Mouse (Mus musculus) neural tube, embryonic 11.5 days (tissue): ENCODE data around the gene Gm39653. TPM values are rescaled to one million over a fixed set of nuclear protein-coding genes. Genes with fewer than 3 reads are reported as not detected.
"Not testable (repeated sequence)": the region's sequence is repeated elsewhere in the genome, so short reads cannot be mapped to it uniquely, and the experiment has no call there.

Source experiments
- ATAC-seq: fragments of 200-750 bp; cut with Nextera tagmentation; 2 replicates; pipeline ENCODE4 v1.8.0; 2017; ENCODE audit warnings: moderate number of reproducible peaks, mild to moderate bottlenecking, moderate TSS enrichment, moderate library complexity; ENCODE audit not compliant: insufficient read depth, low FRiP score, low TSS enrichment
- DNase-seq: peaks from one replicate; pipeline ENCODE4 v3.0.0-alpha.2; 2015; ENCODE audit warnings: low spot score
- H3K27ac ChIP-seq: fragments of 300-500 bp; sonication (generic); 2 replicates; pipeline ENCODE4 v1.5.1; 2014; ENCODE audit warnings: low read depth, mild to moderate bottlenecking, low read length
- H3K27me3 ChIP-seq: fragments of 300-500 bp; sonication (generic); 2 replicates; pipeline ENCODE4 v1.6.1; 2014; ENCODE audit warnings: mild to moderate bottlenecking, low read length, mixed read lengths; ENCODE audit not compliant: control insufficient read depth, insufficient read depth
- H3K36me3 ChIP-seq: fragments of 300-500 bp; sonication (generic); 2 replicates; pipeline ENCODE4 v1.6.1; 2014; ENCODE audit warnings: mild to moderate bottlenecking, low read length, moderate library complexity, mixed read lengths; ENCODE audit not compliant: control insufficient read depth, insufficient read depth
- H3K4me1 ChIP-seq: fragments of 300-500 bp; sonication (generic); 2 replicates; pipeline ENCODE4 v1.6.1; 2014; ENCODE audit warnings: low read length, mixed read lengths; ENCODE audit not compliant: control insufficient read depth, insufficient read depth
- H3K4me2 ChIP-seq: fragments of 300-500 bp; sonication (generic); 2 replicates; pipeline ENCODE4 v1.6.1; 2014; ENCODE audit warnings: low read depth, mild to moderate bottlenecking, moderate library complexity
- H3K4me3 ChIP-seq: fragments of 300-500 bp; sonication (generic); 2 replicates; pipeline ENCODE4 v1.5.1; 2014; ENCODE audit warnings: low read depth, low read length
- H3K9ac ChIP-seq: fragments of 300-500 bp; sonication (generic); 2 replicates; pipeline ENCODE4 v1.6.1; 2014; ENCODE audit warnings: mild to moderate bottlenecking, low read length
- H3K9me3 ChIP-seq: fragments of 300-500 bp; sonication (generic); 2 replicates; pipeline ENCODE4 v1.6.1; 2016; ENCODE audit warnings: low read length; ENCODE audit not compliant: control insufficient read depth
- WGBS: fragments of 180-500 bp; shearing (Covaris S2); extraction: QIAGEN DNeasy Blood & Tissue Kit; methylation state at CpG from one replicate; pipeline ENCODE4 v1.1.7; 2014; 5-methylcytosine and 5-hydroxymethylcytosine counted together
- polyA plus RNA-seq: library from polyadenylated mRNA; unstranded; fragments of >200 nt; fragmentation: Nextera tagmentation; extraction: Ambion mirVana; gene quantifications from 2 replicates; pipeline ENCODE4 v1.2.1, GENCODE M21; 2014

Gene Gm39653
- polyA plus RNA-seq, 1 experiment from 2014 or later, result not detected

- Histone ChIP-seq H3K9ac (no peak overlapping the region), H3K4me2 (no peak overlapping the region), H3K27me3 (no peaks in the 10 kb centered on the region), H3K4me3 (no peak overlapping the region), H3K27ac (no peak overlapping the region), H3K9me3 (no peaks in the 10 kb centered on the region), H3K4me1 (no peaks in the 10 kb centered on the region), H3K36me3 (no peaks in the 10 kb centered on the region)
- WGBS, result 56% methylated on average over 3 of the region's 3 CpGs
- DNase-seq (no peak), ATAC-seq (no peak)
Measured at GRCm38 (mm10) chr1:63603870-63604500, 11.8 kb upstream of the Gm39653 start.

- WGBS, result 92% methylated on average over 4 of the region's 4 CpGs
Measured at GRCm38 (mm10) chr1:63609613-63610012, 6.2 kb upstream of the Gm39653 start.

GRCm38 (mm10) chr1:63614594-63614993 lies 1.2 kb upstream of the Gm39653 start:
- Histone ChIP-seq H3K4me3 (no peak overlapping the region), H3K9ac (no peak overlapping the region), H3K27me3 (no peaks in the 10 kb centered on the region), H3K27ac (no peak overlapping the region), H3K4me2 (peak overlapping the region; percentile 20), H3K9me3 (no peaks in the 10 kb centered on the region), H3K36me3 (no peaks in the 10 kb centered on the region), H3K4me1 (no peaks in the 10 kb centered on the region)
- ATAC-seq (no peak), DNase-seq (peak; percentile 72)
- 2% methylated on average over 11 of the region's 11 CpGs for WGBS

More at GRCm38 (mm10) chr1:63609613-63610012, 6.2 kb upstream of the Gm39653 start:
- Histone ChIP-seq H3K4me3 (no peak overlapping the region), H3K27ac (no peak overlapping the region), H3K36me3 (no peaks in the 10 kb centered on the region), H3K4me1 (no peaks in the 10 kb centered on the region), H3K4me2 (no peak overlapping the region), H3K9ac (no peak overlapping the region), H3K27me3 (no peaks in the 10 kb centered on the region), H3K9me3 (no peaks in the 10 kb centered on the region)
- DNase-seq (no peak), ATAC-seq (no peak)

- Histone ChIP-seq H3K27ac (no peak overlapping the region), H3K4me3 (no peak overlapping the region), H3K4me1 (no peaks in the 10 kb centered on the region), H3K4me2 (no peak overlapping the region), H3K36me3 (no peaks in the 10 kb centered on the region), H3K27me3 (no peaks in the 10 kb centered on the region), H3K9me3 (peaks cover 4% of the 10 kb centered on the region; the same call in 1 of the 2 replicates), H3K9ac (no peak overlapping the region)
- DNase-seq (peak; percentile 13), ATAC-seq (no peak)
- 32% methylated on average over 2 of the region's 2 CpGs for WGBS
Measured at GRCm38 (mm10) chr1:63628211-63628610, 12.4 kb downstream of the Gm39653 start.

GRCm38 (mm10) chr1:63630390-63630789 lies 14.6 kb downstream of the Gm39653 start:
- H3K36me3 ChIP-seq, H3K9me3 ChIP-seq, H3K27ac ChIP-seq, H3K9ac ChIP-seq, DNase-seq, ATAC-seq, H3K4me2 ChIP-seq, H3K4me1 ChIP-seq, H3K4me3 ChIP-seq, H3K27me3 ChIP-seq: not testable (repeated sequence)

- no peak for DNase-seq
- no peaks in the 10 kb centered on the region for H3K36me3 ChIP-seq
- no peaks in the 10 kb centered on the region for H3K4me1 ChIP-seq
- H3K27ac ChIP-seq, result no peak overlapping the region
- no peaks in the 10 kb centered on the region for H3K9me3 ChIP-seq
- 86% methylated on average over 6 of the region's 6 CpGs for WGBS
- no peaks in the 10 kb centered on the region for H3K27me3 ChIP-seq
- no peak overlapping the region for H3K9ac ChIP-seq
- ATAC-seq, result no peak
- no peak overlapping the region for H3K4me2 ChIP-seq
- no peak overlapping the region for H3K4me3 ChIP-seq
Measured at GRCm38 (mm10) chr1:63639921-63640320, 24.2 kb downstream of the Gm39653 start.

- no peak overlapping the region for H3K27ac ChIP-seq
- no peaks in the 10 kb centered on the region for H3K36me3 ChIP-seq
- ATAC-seq (no peak), DNase-seq (peak; percentile 76)
- no peak overlapping the region for H3K4me3 ChIP-seq
- no peaks in the 10 kb centered on the region for H3K4me1 ChIP-seq
- no peaks in the 10 kb centered on the region for H3K9me3 ChIP-seq
- peaks cover 3% of the 10 kb centered on the region; the same call in 1 of the 2 replicates for H3K27me3 ChIP-seq
- 18% methylated on average over 6 of the region's 6 CpGs for WGBS
- no peak overlapping the region for H3K4me2 ChIP-seq
- no peak overlapping the region for H3K9ac ChIP-seq
Measured at GRCm38 (mm10) chr1:63658016-63658415, 42.2 kb downstream of the Gm39653 start.

- H3K9ac ChIP-seq, result no peak overlapping the region
- no peak overlapping the region for H3K4me3 ChIP-seq
- no peak for ATAC-seq
- H3K4me2 ChIP-seq, result no peak overlapping the region
- no peaks in the 10 kb centered on the region for H3K9me3 ChIP-seq
- H3K36me3 ChIP-seq, result no peaks in the 10 kb centered on the region
- H3K4me1 ChIP-seq, result no peaks in the 10 kb centered on the region
- no peak overlapping the region for H3K27ac ChIP-seq
- WGBS, result 4% methylated on average over 7 of the region's 7 CpGs
- DNase-seq, result peak; percentile 72
- peaks cover 3% of the 10 kb centered on the region; the same call in 1 of the 2 replicates for H3K27me3 ChIP-seq
Measured at GRCm38 (mm10) chr1:63659591-63659990, 43.8 kb downstream of the Gm39653 start.

- H3K4me3 ChIP-seq, result no peak overlapping the region
- WGBS, result 83% methylated on average over 2 of the region's 2 CpGs
- H3K4me1 ChIP-seq, result 0 out of 2 replicates have a peak, but pooled peaks cover 5% of the 10 kb centered on the region
- H3K27me3 ChIP-seq, result peaks cover 3% of the 10 kb centered on the region; the same call in 1 of the 2 replicates
- ATAC-seq (no peak), DNase-seq (no peak)
- no peak overlapping the region for H3K9ac ChIP-seq
- no peaks in the 10 kb centered on the region for H3K9me3 ChIP-seq
- H3K27ac ChIP-seq, result no peak overlapping the region
- H3K36me3 ChIP-seq, result no peaks in the 10 kb centered on the region
- no peak overlapping the region for H3K4me2 ChIP-seq
Measured at GRCm38 (mm10) chr1:63666089-63666488, 50.3 kb downstream of the Gm39653 start.
